Mouse (Mus musculus) testis, adult 2 months (tissue): ENCODE data around the gene Vmn2r27.

Experiments used
- CTCF ChIP-seq: fragments of 200-500 bp; IDR thresholded peaks from 2 replicates; pipeline ENCODE4 v1.5.1; 2012; ENCODE audit warnings: low read depth, mild to moderate bottlenecking, inconsistent platforms, low read length, moderate library complexity; ENCODE audit not compliant: control insufficient read depth, insufficient read depth, insufficient replicate concordance
- POLR2A ChIP-seq: fragments of 200-500 bp; IDR thresholded peaks from 2 replicates; pipeline ENCODE4 v1.6.1; 2012; ENCODE audit warnings: low read depth, mild to moderate bottlenecking, inconsistent platforms, low read length, moderate library complexity; ENCODE audit not compliant: control insufficient read depth

GRCm38 (mm10) chr6:124255721-124256470 lies 24.2 kb upstream of the Vmn2r27 start:
- no peak for TF ChIP-seq CTCF
- TF ChIP-seq POLR2A, result no peak
